Mouse (Mus musculus): ENCODE data around the gene Acap2. TPM values are rescaled to one million over a fixed set of nuclear protein-coding genes. Genes with fewer than 3 reads are reported as not detected.

The Acap2 gene
- polyA plus RNA-seq, 1 experiment = 9.2 TPM

DNA sequence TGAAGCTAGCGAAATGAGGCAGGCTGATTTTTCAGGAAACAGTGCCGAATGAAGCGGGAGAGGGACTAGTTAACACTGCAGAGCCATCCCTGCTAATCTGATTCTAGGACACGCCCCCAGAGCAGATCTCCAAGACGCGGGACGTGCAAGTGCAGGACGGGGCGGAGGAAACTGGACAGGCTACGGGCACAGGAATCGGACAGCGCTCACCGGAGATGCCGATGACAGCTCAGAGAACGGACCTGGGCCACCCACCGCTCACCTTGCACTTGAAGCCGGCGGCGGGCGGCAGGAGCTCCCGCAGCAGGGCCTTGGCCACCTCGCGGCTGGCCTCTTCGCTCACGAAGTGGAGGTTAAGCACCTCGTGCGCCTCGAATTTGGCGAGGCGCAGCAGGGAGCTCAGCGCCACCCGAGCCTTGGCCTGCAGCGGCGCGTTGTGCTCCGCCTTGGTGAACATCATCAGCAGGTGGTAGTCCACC lies 120.4 kb downstream of the Acap2 start:
- WGBS = under 1% methylated on average over 36 of the region's 36 CpGs
- H3K27me3 ChIP-seq (ENCODE audit: control insufficient read depth, insufficient read depth, low read length) = no peaks in the 10 kb centered on the region
- H3K4me3 ChIP-seq (ENCODE audit: extremely low read depth, insufficient read depth, insufficient read length) = peak overlapping the region; percentile 88
- TF ChIP-seq POLR2A (IDR thresholded peaks at IDR 0.05; ENCODE audit: low read depth, low read length) (no peak), CTCF (IDR thresholded peaks at IDR 0.05; ENCODE audit: extremely low read depth, insufficient read depth, insufficient read length, insufficient replicate concordance) (no peak)
- H3K36me3 ChIP-seq (ENCODE audit: control insufficient read depth, insufficient read depth, low read length) = 0 out of 2 replicates have a peak, but pooled peaks cover 2% of the 10 kb centered on the region
- peaks cover 6% of the 10 kb centered on the region; the same call in 1 of the 2 replicates for H3K4me1 ChIP-seq (ENCODE audit: control insufficient read depth, insufficient read depth, insufficient read length)
- DNase-seq (ENCODE audit: low read depth in 1 of 2, low spot score in 2 of 2) = peak in 1 of 2 experiments; percentile 25
- peak overlapping the region; percentile 84; the same call in 1 of the 2 replicates for H3K27ac ChIP-seq (ENCODE audit: insufficient read depth, low read length)

DNA sequence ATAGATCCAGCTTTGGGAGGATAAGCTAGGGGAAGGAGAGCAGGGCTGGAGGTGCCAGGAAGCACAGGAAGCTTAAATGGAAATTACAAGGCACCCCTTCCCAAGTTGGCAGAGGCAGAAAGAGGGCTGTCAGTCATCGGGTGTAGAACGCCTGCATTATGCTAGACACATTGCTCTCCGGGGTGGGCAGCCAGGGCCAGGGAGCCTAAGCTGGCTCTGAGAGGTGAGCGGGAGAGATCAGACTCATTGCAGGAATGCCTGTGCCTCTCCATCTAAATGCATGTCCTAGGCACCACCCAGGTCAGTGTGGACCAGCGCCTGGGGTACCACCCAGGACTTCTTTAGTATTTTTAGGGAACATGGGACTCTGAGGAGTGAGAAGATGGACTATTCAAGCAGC lies 123.6 kb downstream of the Acap2 start:
- DNase-seq (ENCODE audit: low read depth in 1 of 2, low spot score in 2 of 2) = no peak
- TF ChIP-seq POLR2A (IDR thresholded peaks at IDR 0.05; ENCODE audit: low read depth, low read length) (no peak), CTCF (IDR thresholded peaks at IDR 0.05; ENCODE audit: extremely low read depth, insufficient read depth, insufficient read length, insufficient replicate concordance) (no peak)
- WGBS = 93% methylated on average over 5 of the region's 5 CpGs
- no peaks in the 10 kb centered on the region for H3K27me3 ChIP-seq (ENCODE audit: control insufficient read depth, insufficient read depth, low read length)
- no peak overlapping the region for H3K27ac ChIP-seq (ENCODE audit: insufficient read depth, low read length)
- 0 out of 2 replicates have a peak, but pooled peaks cover 2% of the 10 kb centered on the region for H3K36me3 ChIP-seq (ENCODE audit: control insufficient read depth, insufficient read depth, low read length)
- no peak overlapping the region for H3K4me3 ChIP-seq (ENCODE audit: extremely low read depth, insufficient read depth, insufficient read length)
- peaks cover 12% of the 10 kb centered on the region; the same call in 1 of the 2 replicates for H3K4me1 ChIP-seq (ENCODE audit: control insufficient read depth, insufficient read depth, insufficient read length)

DNA sequence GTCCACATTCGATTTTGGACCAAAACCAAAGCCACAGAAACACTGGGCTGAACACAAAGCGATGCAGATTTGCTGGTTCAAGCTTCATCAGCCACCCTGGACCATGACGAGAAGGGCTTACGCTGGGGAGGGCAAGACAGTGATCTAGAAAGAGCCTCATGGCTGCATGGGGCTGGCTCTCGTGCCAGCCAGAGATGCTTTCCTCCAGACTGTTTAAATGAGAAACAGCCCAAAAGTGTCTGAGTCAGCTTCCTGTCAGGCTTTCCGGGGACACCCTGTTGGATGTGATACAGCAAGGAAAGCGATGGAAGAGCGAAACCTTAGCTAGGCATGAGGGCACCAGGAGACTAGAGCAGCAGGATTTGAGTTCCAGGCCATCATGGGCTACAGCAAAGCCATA lies 124.6 kb downstream of the Acap2 start:
- TF ChIP-seq CTCF (IDR thresholded peaks at IDR 0.05; ENCODE audit: extremely low read depth, insufficient read depth, insufficient read length, insufficient replicate concordance) (no peak), POLR2A (IDR thresholded peaks at IDR 0.05; ENCODE audit: low read depth, low read length) (no peak)
- H3K4me1 ChIP-seq (ENCODE audit: control insufficient read depth, insufficient read depth, insufficient read length) = peaks cover 10% of the 10 kb centered on the region; the same call in 1 of the 2 replicates
- no peak overlapping the region for H3K27ac ChIP-seq (ENCODE audit: insufficient read depth, low read length)
- no peak for DNase-seq (ENCODE audit: low read depth in 1 of 2, low spot score in 2 of 2)
- H3K4me3 ChIP-seq (ENCODE audit: extremely low read depth, insufficient read depth, insufficient read length) = no peak overlapping the region
- H3K36me3 ChIP-seq (ENCODE audit: control insufficient read depth, insufficient read depth, low read length) = 0 out of 2 replicates have a peak, but pooled peaks cover 2% of the 10 kb centered on the region
- H3K27me3 ChIP-seq (ENCODE audit: control insufficient read depth, insufficient read depth, low read length) = no peaks in the 10 kb centered on the region
- 60% methylated on average over 8 of the region's 8 CpGs for WGBS

DNA sequence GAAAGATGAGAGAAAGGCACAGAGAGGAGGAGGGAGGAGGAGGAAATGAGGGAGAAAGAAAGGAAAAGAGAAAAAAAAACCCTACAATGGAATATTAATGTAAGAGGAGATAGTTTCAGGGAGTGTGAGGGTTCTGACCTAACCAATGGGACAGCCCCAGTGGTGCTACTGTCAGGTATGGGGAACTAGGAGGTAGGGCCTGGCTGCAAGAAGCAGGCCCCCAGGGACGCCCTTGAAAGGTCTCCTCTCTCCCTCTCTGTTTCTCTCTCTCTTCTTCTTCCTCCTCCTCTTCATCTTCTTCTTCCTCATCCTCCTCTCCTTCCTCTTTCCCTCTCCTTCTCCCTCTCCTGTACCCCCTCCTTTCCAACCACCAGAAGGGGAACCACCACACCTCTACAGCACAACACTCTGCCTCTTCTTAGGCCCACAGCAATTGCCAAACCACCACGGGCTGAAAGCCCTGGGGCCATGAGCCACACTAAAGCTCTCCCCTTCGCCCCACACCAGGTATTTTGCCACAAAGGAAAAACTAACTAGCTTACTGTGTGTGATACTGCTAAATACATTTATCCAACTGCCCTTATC lies 126.6 kb downstream of the Acap2 start:
- H3K27ac ChIP-seq (ENCODE audit: insufficient read depth, low read length) = no peak overlapping the region; the same call in 1 of the 2 replicates
- no peaks in the 10 kb centered on the region for H3K27me3 ChIP-seq (ENCODE audit: control insufficient read depth, insufficient read depth, low read length)
- H3K36me3 ChIP-seq (ENCODE audit: control insufficient read depth, insufficient read depth, low read length) = 0 out of 2 replicates have a peak, but pooled peaks cover 2% of the 10 kb centered on the region
- no peak for DNase-seq (ENCODE audit: low read depth in 1 of 2, low spot score in 2 of 2)
- H3K4me3 ChIP-seq (ENCODE audit: extremely low read depth, insufficient read depth, insufficient read length) = no peak overlapping the region
- no peak for TF ChIP-seq CTCF (IDR thresholded peaks at IDR 0.05; ENCODE audit: extremely low read depth, insufficient read depth, insufficient read length, insufficient replicate concordance)
- TF ChIP-seq POLR2A (IDR thresholded peaks at IDR 0.05; ENCODE audit: low read depth, low read length) = no peak
- WGBS = 41% methylated on average over 3 of the region's 3 CpGs
- H3K4me1 ChIP-seq (ENCODE audit: control insufficient read depth, insufficient read depth, insufficient read length) = peaks cover 19% of the 10 kb centered on the region; the same call in 1 of the 2 replicates

DNA sequence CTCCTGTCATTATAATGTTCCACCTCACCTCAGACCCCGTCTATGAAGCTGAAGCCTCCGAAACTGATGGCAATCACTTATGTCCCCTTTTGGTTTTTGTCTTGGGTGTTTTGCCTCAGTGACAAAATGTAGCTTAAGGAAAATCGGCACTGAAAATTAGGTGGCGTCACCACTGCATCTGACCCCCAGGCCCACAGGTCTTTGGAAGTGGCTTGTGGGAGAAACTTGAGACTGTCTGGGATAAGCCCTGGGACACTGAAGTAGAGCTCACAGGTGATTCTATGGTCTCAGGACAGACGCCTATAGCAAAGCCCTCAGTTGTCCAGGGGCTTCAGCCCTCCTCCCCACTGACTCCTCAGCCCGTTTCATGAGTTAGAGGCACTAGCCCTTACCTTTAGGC lies 129.3 kb downstream of the Acap2 start:
- Histone ChIP-seq H3K4me3 (ENCODE audit: extremely low read depth, insufficient read depth, insufficient read length) (no peak overlapping the region), H3K4me1 (ENCODE audit: control insufficient read depth, insufficient read depth, insufficient read length) (peaks cover 42% of the 10 kb centered on the region), H3K36me3 (ENCODE audit: control insufficient read depth, insufficient read depth, low read length) (no peaks in the 10 kb centered on the region), H3K27ac (ENCODE audit: insufficient read depth, low read length) (no peak overlapping the region), H3K27me3 (ENCODE audit: control insufficient read depth, insufficient read depth, low read length) (no peaks in the 10 kb centered on the region)
- TF ChIP-seq CTCF (IDR thresholded peaks at IDR 0.05; ENCODE audit: extremely low read depth, insufficient read depth, insufficient read length, insufficient replicate concordance) = no peak
- TF ChIP-seq POLR2A (IDR thresholded peaks at IDR 0.05; ENCODE audit: low read depth, low read length) = no peak
- WGBS = 95% methylated on average over 6 of the region's 6 CpGs
- DNase-seq (ENCODE audit: low read depth in 1 of 2, low spot score in 2 of 2) = no peak

DNA sequence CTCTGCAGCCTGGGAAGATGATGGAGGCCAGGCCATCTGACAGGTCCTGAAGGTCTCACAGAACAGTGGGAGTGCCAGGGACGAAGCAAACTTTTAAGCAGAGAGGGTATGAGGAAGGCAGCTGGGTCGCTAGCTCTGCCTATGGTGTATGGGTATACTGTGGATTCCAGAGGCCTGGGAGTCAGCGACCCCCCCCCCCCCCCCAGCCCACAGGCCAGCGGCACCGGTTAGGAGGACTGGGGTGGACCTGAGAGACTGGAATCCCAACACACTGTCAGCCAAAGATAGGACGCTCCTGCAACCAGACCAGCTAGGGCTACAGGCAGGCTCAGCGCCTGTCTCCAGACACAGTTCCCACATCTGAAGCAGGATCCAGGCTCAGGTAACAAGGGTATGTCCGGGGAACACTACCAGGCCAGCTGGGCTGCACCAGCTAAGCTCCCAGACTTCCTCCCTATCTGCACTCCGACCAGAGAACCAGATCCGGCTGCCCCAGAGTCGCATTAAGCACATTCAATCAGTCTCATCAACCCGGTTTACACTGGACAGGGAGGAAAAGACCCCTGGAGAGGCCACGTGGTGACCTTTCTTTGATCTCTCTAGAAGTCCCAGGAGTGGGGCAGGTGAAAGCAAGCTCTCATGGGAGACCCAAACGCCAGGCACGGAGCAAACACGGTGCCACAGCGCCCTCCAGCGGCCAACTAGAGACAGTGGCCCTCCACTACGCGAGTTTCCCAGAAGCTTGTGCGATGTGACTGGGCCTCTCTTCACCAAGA lies 130.5 kb downstream of the Acap2 start:
- DNase-seq (ENCODE audit: low read depth in 1 of 2, low spot score in 2 of 2) = peak; percentile 53 to 82
- H3K4me1 ChIP-seq (ENCODE audit: control insufficient read depth, insufficient read depth, insufficient read length) = peaks cover 52% of the 10 kb centered on the region
- H3K27me3 ChIP-seq (ENCODE audit: control insufficient read depth, insufficient read depth, low read length) = no peaks in the 10 kb centered on the region
- no peak overlapping the region for H3K4me3 ChIP-seq (ENCODE audit: extremely low read depth, insufficient read depth, insufficient read length)
- TF ChIP-seq POLR2A (IDR thresholded peaks at IDR 0.05; ENCODE audit: low read depth, low read length) (no peak), CTCF (IDR thresholded peaks at IDR 0.05; ENCODE audit: extremely low read depth, insufficient read depth, insufficient read length, insufficient replicate concordance) (peak; percentile 98)
- no peaks in the 10 kb centered on the region for H3K36me3 ChIP-seq (ENCODE audit: control insufficient read depth, insufficient read depth, low read length)
- WGBS = 20% methylated on average over 20 of the region's 21 CpGs
- H3K27ac ChIP-seq (ENCODE audit: insufficient read depth, low read length) = peak overlapping the region; percentile 41; the same call in 1 of the 2 replicates
